Mouse (Mus musculus): Measurements from ENCODE around the gene Phldb2.

Phldb2 gene

GRCm38 (mm10) chr16:45832061-45832746 lies 121.2 kb downstream of the Phldb2 start:
- peak; percentile 9 for DNase-seq

- DNase-seq = no peak
Measured at GRCm38 (mm10) chr16:45831094-45831872, 122.1 kb downstream of the Phldb2 start.

- no peak for DNase-seq
Measured at GRCm38 (mm10) chr16:45830096-45830866, 123.1 kb downstream of the Phldb2 start.

- no peak for DNase-seq
Measured at GRCm38 (mm10) chr16:45825309-45825708, 128.1 kb downstream of the Phldb2 start.

- no peak for DNase-seq
Measured at GRCm38 (mm10) chr16:45824025-45824424, 129.4 kb downstream of the Phldb2 start.

- no peak for DNase-seq
Measured at GRCm38 (mm10) chr16:45819911-45820310, 133.5 kb downstream of the Phldb2 start.

GRCm38 (mm10) chr16:45817795-45818194 lies 135.6 kb downstream of the Phldb2 start:
- DNase-seq = no peak

- DNase-seq = no peak
Measured at GRCm38 (mm10) chr16:45816670-45817069, 136.7 kb downstream of the Phldb2 start.

GRCm38 (mm10) chr16:45814611-45815010 lies 138.8 kb downstream of the Phldb2 start:
- no peak for DNase-seq

- no peak for DNase-seq
Measured at GRCm38 (mm10) chr16:45811788-45812187, 141.6 kb downstream of the Phldb2 start.

- no peak for DNase-seq
Measured at GRCm38 (mm10) chr16:45810829-45811326, 142.5 kb downstream of the Phldb2 start.

GRCm38 (mm10) chr16:45810155-45810554 lies 143.2 kb downstream of the Phldb2 start:
- DNase-seq = peak; percentile 46

- no peak for DNase-seq
Measured at GRCm38 (mm10) chr16:45804708-45805107, 148.7 kb downstream of the Phldb2 start.

GRCm38 (mm10) chr16:45800406-45800805 lies 153.0 kb downstream of the Phldb2 start:
- no peak for DNase-seq

- DNase-seq = no peak
Measured at GRCm38 (mm10) chr16:45799150-45799549, 154.2 kb downstream of the Phldb2 start.

GRCm38 (mm10) chr16:45798591-45798990 lies 154.8 kb downstream of the Phldb2 start:
- no peak for DNase-seq

GRCm38 (mm10) chr16:45796815-45797214 lies 156.6 kb downstream of the Phldb2 start:
- no peak for DNase-seq

- no peak for DNase-seq
Measured at GRCm38 (mm10) chr16:45795188-45795693, 158.2 kb downstream of the Phldb2 start.

- DNase-seq = no peak
Measured at GRCm38 (mm10) chr16:45792781-45793180, 160.6 kb downstream of the Phldb2 start.

- DNase-seq = no peak
Measured at GRCm38 (mm10) chr16:45791286-45791685, 162.1 kb downstream of the Phldb2 start.

- no peak for DNase-seq
Measured at GRCm38 (mm10) chr16:45789311-45789710, 164.1 kb downstream of the Phldb2 start.

- DNase-seq = no peak
Measured at GRCm38 (mm10) chr16:45787650-45788049, 165.7 kb downstream of the Phldb2 start.

- peak; percentile 42 for DNase-seq
Measured at GRCm38 (mm10) chr16:45786639-45787038, 166.8 kb downstream of the Phldb2 start.

All from thymus, postnatal 4 days (tissue).